Mouse (Mus musculus) C2C12 (cell line): Measurements from ENCODE around the gene Gm28035.

Experiments used
- CEBPB ChIP-seq: IDR thresholded peaks from one replicate; pipeline ENCODE4 v1.6.1; 2011; ENCODE audit warnings: low read depth, mild to moderate bottlenecking, control low read depth, moderate library complexity
- CTCF ChIP-seq: IDR thresholded peaks from one replicate; pipeline ENCODE4 v1.5.1; 2011; ENCODE audit not compliant: control insufficient read depth, insufficient read depth, insufficient read length
- FOSL1 ChIP-seq: IDR thresholded peaks from one replicate; pipeline ENCODE4 v1.8.0; 2011; ENCODE audit warnings: mild to moderate bottlenecking, low read length; ENCODE audit not compliant: poor library complexity, insufficient read depth, severe bottlenecking
- MAX ChIP-seq: IDR thresholded peaks from one replicate; pipeline ENCODE4 v1.6.1; 2011; ENCODE audit warnings: mild to moderate bottlenecking, control low read depth
- MYOD1 ChIP-seq: IDR thresholded peaks from one replicate; pipeline ENCODE4 v1.6.1; 2011; ENCODE audit warnings: low read depth; ENCODE audit not compliant: control insufficient read depth, insufficient read length
- MYOG ChIP-seq: IDR thresholded peaks from one replicate; pipeline ENCODE4 v1.6.1; 2011; ENCODE audit not compliant: control insufficient read depth, insufficient read length; ENCODE audit errors: extremely low read depth
- USF1 ChIP-seq: IDR thresholded peaks from one replicate; pipeline ENCODE4 v1.6.1; 2011; ENCODE audit warnings: low read depth, mild to moderate bottlenecking, control low read depth, moderate library complexity

GRCm38 (mm10) chr2:30247036-30247435 lies 6.7 kb downstream of the Gm28035 start:
- TF ChIP-seq CTCF (no peak), MYOD1 (no peak), MYOG (no peak), CEBPB (no peak), MAX (no peak), USF1 (no peak), FOSL1 (no peak)
